Mouse (Mus musculus) heart, embryonic 11.5 days (tissue): ENCODE results near the gene Nkpd1. TPM values are rescaled to one million over a fixed set of nuclear protein-coding genes. Genes with fewer than 3 reads are reported as not detected.
A peak's percentile ranks its signal among the peaks of the same experiment; 100 is the strongest.

Source experiments
- ATAC-seq: fragments of 200-750 bp; cut with Nextera tagmentation; replicated peaks from 2 replicates; pipeline ENCODE4 v1.8.0; 2017; ENCODE audit warnings: moderate library complexity; ENCODE audit not compliant: insufficient number of reproducible peaks, low FRiP score, low TSS enrichment
- H3K27ac ChIP-seq: fragments of 300-500 bp; sonication (generic); 2 replicates; pipeline ENCODE4 v1.5.1; 2014; ENCODE audit warnings: mild to moderate bottlenecking, low read depth, low read length
- H3K27me3 ChIP-seq: fragments of 300-500 bp; sonication (generic); 2 replicates; pipeline ENCODE4 v1.6.1; 2014; ENCODE audit warnings: mild to moderate bottlenecking, low read length, mixed read lengths; ENCODE audit not compliant: control insufficient read depth, insufficient read depth
- H3K36me3 ChIP-seq: fragments of 300-500 bp; sonication (generic); 2 replicates; pipeline ENCODE4 v1.6.1; 2014; ENCODE audit warnings: mild to moderate bottlenecking, low read length, moderate library complexity, mixed read lengths; ENCODE audit not compliant: control insufficient read depth, insufficient read depth
- H3K4me1 ChIP-seq: fragments of 300-500 bp; sonication (generic); 2 replicates; pipeline ENCODE4 v1.6.1; 2014; ENCODE audit warnings: low read length; ENCODE audit not compliant: control insufficient read depth, insufficient read depth
- H3K4me2 ChIP-seq: fragments of 300-500 bp; sonication (generic); 2 replicates; pipeline ENCODE4 v1.6.1; 2014; ENCODE audit warnings: mild to moderate bottlenecking, moderate library complexity
- H3K4me3 ChIP-seq: fragments of 300-500 bp; sonication (generic); 2 replicates; pipeline ENCODE4 v1.5.1; 2014; ENCODE audit warnings: low read depth, low read length
- H3K9ac ChIP-seq: fragments of 300-500 bp; sonication (generic); 2 replicates; pipeline ENCODE4 v1.6.1; 2014; ENCODE audit warnings: mild to moderate bottlenecking, low read depth, low read length, moderate library complexity
- H3K9me3 ChIP-seq: fragments of 300-500 bp; sonication (generic); replicated peaks from 2 replicates; pipeline ENCODE4 v1.6.1; 2016; ENCODE audit warnings: low read length; ENCODE audit not compliant: control insufficient read depth
- WGBS: fragments of 180-500 bp; shearing (Covaris S2); extraction: QIAGEN DNeasy Blood & Tissue Kit; methylation state at CpG from one replicate; pipeline ENCODE4 v1.1.7; 2014; ENCODE audit not compliant: insufficient replicate concordance; 5-methylcytosine and 5-hydroxymethylcytosine counted together
- polyA plus RNA-seq: library from polyadenylated mRNA; unstranded; fragments of >200 nt; fragmentation: Nextera tagmentation; extraction: Ambion mirVana; gene quantifications from 2 replicates; pipeline ENCODE4 v1.2.1, GENCODE M21; 2014

The Nkpd1 gene
- polyA plus RNA-seq, 1 experiment from 2014 or later = not detected

- Histone ChIP-seq H3K4me1 (peaks cover 25% of the 10 kb centered on the region), H3K9me3 (no peaks in the 10 kb centered on the region), H3K4me2 (no peak overlapping the region), H3K4me3 (no peak overlapping the region), H3K9ac (no peak overlapping the region), H3K27ac (no peak overlapping the region), H3K36me3 (no peaks in the 10 kb centered on the region), H3K27me3 (no peaks in the 10 kb centered on the region)
- 46% methylated on average over 6 of the region's 6 CpGs for WGBS
- ATAC-seq = no peak
These were observed 25.9 kb downstream of the Nkpd1 start for GRCm38 (mm10) chr7:19543584-19543983.

GRCm38 (mm10) chr7:19546007-19546406 is 28.4 kb downstream of the Nkpd1 start:
- WGBS = 61% methylated on average over 3 of the region's 3 CpGs

GRCm38 (mm10) chr7:19547344-19547969 is 29.8 kb downstream of the Nkpd1 start:
- no peaks in the 10 kb centered on the region for H3K27me3 ChIP-seq
- no peaks in the 10 kb centered on the region for H3K9me3 ChIP-seq
- WGBS = 89% methylated on average over 2 of the region's 2 CpGs
- no peak overlapping the region for H3K4me3 ChIP-seq
- H3K4me2 ChIP-seq = no peak overlapping the region
- no peak for ATAC-seq
- H3K9ac ChIP-seq = no peak overlapping the region
- no peak overlapping the region for H3K27ac ChIP-seq
- peaks cover 18% of the 10 kb centered on the region for H3K4me1 ChIP-seq
- H3K36me3 ChIP-seq = peaks cover under 1% of the 10 kb centered on the region; the same call in 1 of the 2 replicates

More at GRCm38 (mm10) chr7:19546007-19546406, 28.4 kb downstream of the Nkpd1 start:
- Histone ChIP-seq H3K27ac (no peak overlapping the region), H3K27me3 (no peaks in the 10 kb centered on the region), H3K4me2 (no peak overlapping the region), H3K36me3 (no peaks in the 10 kb centered on the region), H3K9ac (no peak overlapping the region), H3K4me1 (peaks cover 28% of the 10 kb centered on the region), H3K9me3 (no peaks in the 10 kb centered on the region), H3K4me3 (no peak overlapping the region)
- ATAC-seq = no peak

DNA sequence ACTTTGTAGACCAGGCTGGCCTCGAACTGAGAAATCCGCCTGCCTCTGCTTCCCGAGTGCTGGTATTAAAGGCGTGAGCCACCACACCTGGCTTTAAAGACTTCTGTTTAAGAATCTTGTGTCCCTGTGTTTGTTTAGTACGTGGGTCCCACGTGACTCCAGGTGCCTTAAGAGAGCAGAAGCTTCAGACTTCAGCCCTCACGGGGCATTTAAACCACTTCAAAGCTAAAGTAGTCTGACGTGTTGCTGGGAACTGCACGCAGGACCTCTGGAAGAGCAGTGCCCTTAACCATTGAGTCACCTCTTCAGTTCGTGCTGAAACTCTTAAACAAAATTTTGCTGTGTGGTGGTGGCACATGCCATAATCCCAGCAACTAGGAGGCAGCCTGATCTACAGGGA is 31.8 kb downstream of the Nkpd1 start:
- H3K27me3 ChIP-seq = no peaks in the 10 kb centered on the region
- no peak overlapping the region for H3K4me2 ChIP-seq
- no peak overlapping the region for H3K9ac ChIP-seq
- no peak overlapping the region for H3K27ac ChIP-seq
- H3K9me3 ChIP-seq = no peaks in the 10 kb centered on the region
- H3K4me1 ChIP-seq = peaks cover 13% of the 10 kb centered on the region
- WGBS = 86% methylated on average over 10 of the region's 10 CpGs
- ATAC-seq = no peak
- no peak overlapping the region for H3K4me3 ChIP-seq
- peaks cover 8% of the 10 kb centered on the region; the same call in 1 of the 2 replicates for H3K36me3 ChIP-seq

GRCm38 (mm10) chr7:19551634-19552033 is 34.0 kb downstream of the Nkpd1 start:
- WGBS = 95% methylated on average over 5 of the region's 5 CpGs
- H3K9ac ChIP-seq = no peak overlapping the region
- no peak for ATAC-seq

DNA sequence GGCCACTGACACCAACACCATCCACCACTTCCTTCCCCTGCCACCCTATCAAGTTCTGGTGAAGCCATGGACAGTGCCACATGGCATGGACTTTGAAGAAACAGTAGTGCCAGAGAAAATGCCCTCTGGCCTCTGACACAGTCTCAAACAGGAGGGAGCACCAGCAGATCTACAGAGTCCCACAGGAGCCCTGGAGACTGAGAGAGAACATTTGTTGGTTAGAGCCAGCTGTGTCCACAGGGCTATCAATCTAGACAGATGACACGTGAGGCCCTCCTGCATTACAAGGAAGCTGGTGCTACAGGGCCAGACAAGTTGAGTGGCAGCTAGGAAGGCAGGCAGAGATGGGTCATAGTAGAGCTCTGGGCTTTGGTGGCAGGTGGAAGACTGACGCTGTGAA is 34.8 kb downstream of the Nkpd1 start:
- Histone ChIP-seq H3K4me3 (no peak overlapping the region), H3K4me1 (peaks cover 12% of the 10 kb centered on the region), H3K9me3 (no peaks in the 10 kb centered on the region), H3K36me3 (peaks cover 13% of the 10 kb centered on the region; the same call in 1 of the 2 replicates), H3K9ac (no peak overlapping the region), H3K27ac (no peak overlapping the region), H3K27me3 (no peaks in the 10 kb centered on the region), H3K4me2 (no peak overlapping the region)
- 52% methylated on average over 2 of the region's 2 CpGs for WGBS
- ATAC-seq = no peak

More at GRCm38 (mm10) chr7:19551634-19552033, 34.0 kb downstream of the Nkpd1 start:
- peaks cover 13% of the 10 kb centered on the region; the same call in 1 of the 2 replicates for H3K36me3 ChIP-seq
- H3K27me3 ChIP-seq = no peaks in the 10 kb centered on the region
- no peak overlapping the region for H3K27ac ChIP-seq
- peaks cover 10% of the 10 kb centered on the region for H3K4me1 ChIP-seq
- H3K4me2 ChIP-seq = no peak overlapping the region
- H3K4me3 ChIP-seq = no peak overlapping the region
- H3K9me3 ChIP-seq = no peaks in the 10 kb centered on the region

DNA sequence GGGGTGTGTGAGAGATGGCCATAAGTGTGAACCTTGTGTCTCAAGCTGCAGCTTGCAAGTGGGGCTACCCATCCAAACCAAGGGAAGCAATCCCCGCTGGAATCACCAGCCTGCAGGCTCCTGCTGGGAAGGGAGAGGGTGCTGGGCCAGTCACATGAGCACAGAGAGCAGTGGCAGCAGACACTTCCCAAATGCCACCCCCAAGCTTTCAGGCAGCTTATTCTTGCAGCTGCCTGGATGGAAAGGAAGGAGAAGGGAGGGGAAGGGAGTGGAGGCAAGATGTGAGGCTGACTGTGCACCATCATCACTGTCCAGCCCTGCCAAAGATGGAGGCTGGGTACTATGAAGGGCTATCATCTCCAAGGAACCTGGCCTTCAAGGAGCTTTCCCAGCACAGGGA is 36.5 kb downstream of the Nkpd1 start:
- H3K4me3 ChIP-seq = no peak overlapping the region
- no peak overlapping the region for H3K9ac ChIP-seq
- H3K36me3 ChIP-seq = peaks cover 13% of the 10 kb centered on the region; the same call in 1 of the 2 replicates
- no peak for ATAC-seq
- no peak overlapping the region for H3K4me2 ChIP-seq
- 87% methylated on average over 1 of the region's 1 CpGs for WGBS
- peaks cover 22% of the 10 kb centered on the region for H3K4me1 ChIP-seq
- H3K27ac ChIP-seq = no peak overlapping the region
- H3K9me3 ChIP-seq = no peaks in the 10 kb centered on the region
- H3K27me3 ChIP-seq = no peaks in the 10 kb centered on the region

DNA sequence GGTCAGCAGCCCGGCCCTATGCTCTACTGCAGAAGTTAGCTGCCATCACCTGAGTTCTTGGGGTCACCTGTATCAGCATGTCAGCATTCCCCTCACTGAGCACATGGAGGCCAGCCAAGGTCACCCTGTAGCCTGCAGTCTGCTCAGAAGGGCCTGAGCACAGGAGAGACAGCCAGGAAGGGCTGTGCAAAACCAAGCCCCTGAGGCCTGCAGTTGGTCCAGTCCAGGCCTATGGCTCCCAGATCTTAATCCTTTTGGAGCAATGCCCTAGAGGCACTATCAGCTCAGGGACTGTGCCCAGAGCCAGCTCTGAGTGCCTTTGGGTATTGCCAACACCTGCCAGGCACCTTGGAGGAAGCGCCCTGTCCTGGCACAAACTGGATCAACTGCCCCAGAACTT is 39.4 kb downstream of the Nkpd1 start:
- Histone ChIP-seq H3K4me3 (no peak overlapping the region), H3K27me3 (no peaks in the 10 kb centered on the region), H3K27ac (0 out of 2 replicates have a peak overlapping the region, but pooled peaks have one; percentile 15), H3K36me3 (peaks cover 13% of the 10 kb centered on the region; the same call in 1 of the 2 replicates), H3K9me3 (no peaks in the 10 kb centered on the region), H3K4me2 (peak overlapping the region; percentile 19; the same call in 1 of the 2 replicates), H3K4me1 (peaks cover 39% of the 10 kb centered on the region), H3K9ac (no peak overlapping the region)
- no peak for ATAC-seq
- 77% methylated on average over 2 of the region's 2 CpGs for WGBS
